Mouse (Mus musculus) hindbrain, embryonic 15.5 days (tissue): ENCODE measurements around the gene Gm45753. TPM values are rescaled to one million over a fixed set of nuclear protein-coding genes. Genes with fewer than 3 reads are reported as not detected.

Experiments used
- ATAC-seq: fragments of 200-750 bp; cut with Nextera tagmentation; 2 replicates; pipeline ENCODE4 v1.8.0; 2017; ENCODE audit warnings: low read depth, moderate number of reproducible peaks, moderate TSS enrichment; ENCODE audit not compliant: low FRiP score
- H3K27ac ChIP-seq: fragments of 300-500 bp; sonication (generic); replicated peaks from 2 replicates; pipeline ENCODE4 v1.5.1; 2015; ENCODE audit warnings: mild to moderate bottlenecking, inconsistent platforms
- H3K27me3 ChIP-seq: fragments of 300-500 bp; sonication (generic); 2 replicates; pipeline ENCODE4 v1.6.1; 2015; ENCODE audit warnings: control low read depth, inconsistent platforms
- H3K36me3 ChIP-seq: fragments of 300-500 bp; sonication (generic); 2 replicates; pipeline ENCODE4 v1.6.1; 2015; ENCODE audit warnings: control low read depth, inconsistent platforms
- H3K4me1 ChIP-seq: fragments of 300-500 bp; sonication (generic); replicated peaks from 2 replicates; pipeline ENCODE4 v1.6.1; 2015; ENCODE audit warnings: control low read depth, inconsistent platforms
- H3K4me2 ChIP-seq: fragments of 300-500 bp; sonication (generic); 2 replicates; pipeline ENCODE4 v1.6.1; 2015; ENCODE audit warnings: moderate library complexity, mild to moderate bottlenecking, inconsistent platforms
- H3K4me3 ChIP-seq: fragments of 300-500 bp; sonication (generic); 2 replicates; pipeline ENCODE4 v1.5.1; 2015; ENCODE audit warnings: mild to moderate bottlenecking, inconsistent platforms
- H3K9ac ChIP-seq: fragments of 300-500 bp; sonication (generic); 2 replicates; pipeline ENCODE4 v1.6.1; 2015; ENCODE audit warnings: inconsistent platforms
- H3K9me3 ChIP-seq: fragments of 300-500 bp; sonication (generic); 2 replicates; pipeline ENCODE4 v1.6.1; 2016; ENCODE audit warnings: control low read depth, inconsistent platforms
- WGBS: fragments of 180-500 bp; shearing (Covaris S2); methylation state at CpG from one replicate; pipeline ENCODE4 v1.1.7; 2015; 5-methylcytosine and 5-hydroxymethylcytosine counted together
- polyA plus RNA-seq: library from polyadenylated mRNA; unstranded; fragments of >200 nt; fragmentation: Nextera tagmentation; extraction: Ambion mirVana; gene quantifications from 2 replicates; pipeline ENCODE4 v1.2.1, GENCODE M21; 2015

Gm45753 gene
- polyA plus RNA-seq, 1 experiment from 2014 or later = not detected

DNA sequence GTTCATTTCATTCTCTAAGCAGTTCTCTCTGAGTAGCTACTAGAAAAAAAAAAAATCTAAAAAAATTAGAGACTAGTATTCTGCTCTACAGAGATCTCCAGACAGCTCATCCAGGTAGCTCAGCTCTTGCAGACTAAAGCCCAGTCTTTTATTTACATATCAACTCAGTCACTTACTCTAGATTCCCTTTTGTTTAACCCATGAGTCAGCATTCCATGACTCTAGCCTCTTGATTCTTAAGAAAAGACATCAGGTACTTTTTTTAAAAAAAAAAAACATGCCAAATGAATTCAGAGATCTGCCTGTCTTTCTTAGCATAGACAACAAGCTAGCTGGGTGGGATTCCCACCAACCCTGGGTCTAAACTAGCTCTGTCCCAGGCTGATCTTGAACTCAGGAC, 39.8 kb downstream of the Gm45753 start:
- H3K4me1 ChIP-seq = no peaks in the 10 kb centered on the region
- no peak overlapping the region for H3K9ac ChIP-seq
- H3K27me3 ChIP-seq = no peaks in the 10 kb centered on the region
- H3K4me3 ChIP-seq = no peak overlapping the region
- no peak overlapping the region for H3K4me2 ChIP-seq
- no peak overlapping the region for H3K27ac ChIP-seq
- no peaks in the 10 kb centered on the region for H3K9me3 ChIP-seq
- no peaks in the 10 kb centered on the region for H3K36me3 ChIP-seq
- ATAC-seq = no peak

DNA sequence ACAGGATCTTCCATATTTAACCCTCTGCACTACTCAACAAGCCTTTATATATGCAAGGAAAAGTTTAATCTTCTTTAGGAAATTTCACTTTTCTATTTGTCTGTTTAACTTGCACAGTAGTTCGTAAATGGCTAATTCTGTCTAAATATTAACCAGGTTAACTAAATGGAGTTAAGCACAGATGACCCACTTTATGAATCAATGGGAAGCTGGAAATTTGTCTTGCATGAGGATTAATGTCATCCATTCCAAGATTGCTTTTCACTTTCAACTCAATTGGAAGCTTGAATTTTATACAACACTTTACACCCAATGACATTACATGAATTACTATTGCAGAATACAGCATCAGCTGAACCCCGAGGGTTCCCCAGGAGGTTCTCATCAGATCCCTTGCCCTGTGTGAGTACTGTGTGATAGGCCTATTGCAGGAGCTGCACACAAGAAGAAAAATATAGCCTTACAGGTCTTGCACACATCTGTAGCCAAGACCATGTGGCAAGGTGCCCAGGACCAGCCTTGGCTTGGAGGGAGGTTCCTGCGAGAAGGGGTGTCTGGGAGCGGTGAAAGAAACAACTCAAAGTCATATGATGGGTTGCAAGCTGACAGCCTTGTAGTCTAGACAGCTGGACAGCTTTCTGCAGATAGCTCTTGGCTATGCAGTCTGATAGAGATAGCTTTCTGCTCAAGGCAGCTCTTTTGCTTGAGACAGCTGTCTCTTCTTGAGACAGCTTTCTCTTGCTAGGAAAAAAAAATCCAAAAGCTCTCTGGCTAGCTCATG, 40.5 kb downstream of the Gm45753 start:
- WGBS = 84% methylated on average over 4 of the region's 4 CpGs

GRCm38 (mm10) chr8:45266993-45267392, 41.3 kb downstream of the Gm45753 start:
- Histone ChIP-seq H3K27me3 (no peaks in the 10 kb centered on the region), H3K4me2 (no peak overlapping the region), H3K9me3 (no peaks in the 10 kb centered on the region), H3K27ac (no peak overlapping the region), H3K9ac (no peak overlapping the region), H3K36me3 (no peaks in the 10 kb centered on the region), H3K4me3 (no peak overlapping the region), H3K4me1 (no peaks in the 10 kb centered on the region)
- no peak for ATAC-seq
- WGBS = 58% methylated on average over 8 of the region's 8 CpGs

More for the DNA sequence above, 40.5 kb downstream of the Gm45753 start:
- no peak overlapping the region for H3K4me2 ChIP-seq
- no peaks in the 10 kb centered on the region for H3K36me3 ChIP-seq
- no peaks in the 10 kb centered on the region for H3K27me3 ChIP-seq
- ATAC-seq = no peak
- no peaks in the 10 kb centered on the region for H3K4me1 ChIP-seq
- no peak overlapping the region for H3K9ac ChIP-seq
- H3K4me3 ChIP-seq = no peak overlapping the region
- H3K9me3 ChIP-seq = no peaks in the 10 kb centered on the region
- H3K27ac ChIP-seq = no peak overlapping the region

DNA sequence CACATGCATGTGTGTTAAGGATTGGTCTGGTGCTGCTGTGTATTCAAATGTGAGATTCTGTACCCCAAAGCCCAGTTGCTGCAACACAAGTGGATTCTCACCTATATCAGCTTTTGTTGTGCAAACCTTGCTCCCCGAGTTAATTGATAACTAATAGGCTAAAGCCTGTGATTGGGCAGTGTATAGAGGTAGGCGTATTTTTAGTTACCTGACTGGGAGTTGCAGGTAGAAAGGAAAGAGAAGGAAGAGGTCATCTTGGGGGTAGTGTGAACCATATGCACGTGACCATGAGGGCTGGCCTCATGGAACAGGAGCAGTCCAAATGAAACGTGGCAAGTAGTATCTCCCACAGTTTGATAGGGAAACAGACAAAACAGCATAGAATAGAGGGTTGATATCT, 43.3 kb downstream of the Gm45753 start:
- Histone ChIP-seq H3K27me3 (no peaks in the 10 kb centered on the region), H3K4me2 (no peak overlapping the region), H3K36me3 (no peaks in the 10 kb centered on the region), H3K9ac (no peak overlapping the region), H3K27ac (no peak overlapping the region), H3K4me1 (no peaks in the 10 kb centered on the region), H3K9me3 (no peaks in the 10 kb centered on the region), H3K4me3 (no peak overlapping the region)
- no peak for ATAC-seq
- 92% methylated on average over 4 of the region's 4 CpGs for WGBS

DNA sequence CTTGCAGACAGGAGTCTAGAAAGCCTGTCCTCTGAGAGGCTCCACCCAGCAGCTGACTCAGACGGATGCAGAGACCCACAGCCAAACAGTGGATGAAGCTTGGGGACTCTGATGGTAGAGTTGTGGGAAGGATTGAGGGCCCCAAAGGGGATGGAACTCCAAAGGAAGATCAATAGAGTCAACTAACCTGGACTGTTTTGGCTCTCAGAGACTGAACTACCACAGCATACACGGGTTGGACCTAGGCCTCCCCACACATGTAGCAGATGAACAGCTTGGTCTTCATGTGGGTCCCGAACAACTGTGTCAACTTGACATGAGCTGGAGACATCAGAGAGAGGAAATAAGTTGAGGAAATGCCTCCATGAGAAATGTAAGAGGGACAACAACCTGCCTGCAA, 45.4 kb downstream of the Gm45753 start:
- H3K36me3 ChIP-seq = no peaks in the 10 kb centered on the region
- H3K4me3 ChIP-seq = no peak overlapping the region
- no peak overlapping the region for H3K9ac ChIP-seq
- no peaks in the 10 kb centered on the region for H3K27me3 ChIP-seq
- no peaks in the 10 kb centered on the region for H3K4me1 ChIP-seq
- no peak for ATAC-seq
- WGBS = 86% methylated on average over 3 of the region's 3 CpGs
- H3K9me3 ChIP-seq = no peaks in the 10 kb centered on the region
- H3K4me2 ChIP-seq = no peak overlapping the region
- no peak overlapping the region for H3K27ac ChIP-seq

GRCm38 (mm10) chr8:45261920-45262319, 46.3 kb downstream of the Gm45753 start, which contains the start of gene F11:
Gene F11 (minus strand): TSS chr8:45262031.
- no peaks in the 10 kb centered on the region for H3K27me3 ChIP-seq
- no peak within 1 kb of the TSS for H3K9ac ChIP-seq
- ATAC-seq = no peak
- 87% methylated on average over 10 of the region's 10 CpGs for WGBS
- H3K9me3 ChIP-seq = no peaks in the 10 kb centered on the region
- H3K4me1 ChIP-seq = no peaks in the 10 kb centered on the region
- no peak within 1 kb of the TSS for H3K27ac ChIP-seq
- no peaks in the 10 kb centered on the region for H3K36me3 ChIP-seq
- H3K4me2 ChIP-seq = no peak within 1 kb of the TSS
- H3K4me3 ChIP-seq = no peak within 1 kb of the TSS

DNA sequence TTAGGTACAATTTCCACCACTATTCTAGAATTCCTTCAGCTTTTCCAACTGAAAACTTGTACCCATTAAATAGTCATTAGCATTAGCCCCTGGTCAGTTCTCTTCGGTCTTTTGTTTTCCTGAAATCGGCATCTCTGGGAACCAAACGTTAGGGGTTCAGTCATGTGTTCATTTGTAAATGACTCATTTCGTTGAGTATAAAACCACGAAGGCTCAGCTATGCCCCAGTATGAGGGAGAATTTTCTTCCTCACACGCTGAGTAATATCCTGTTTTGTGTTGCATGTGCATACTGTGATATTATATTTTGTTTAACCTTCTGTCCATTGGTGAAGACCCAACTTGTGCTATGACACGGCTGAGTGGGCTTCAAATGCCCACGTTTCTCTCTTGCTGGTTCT, 49.8 kb downstream of the Gm45753 start:
- H3K4me3 ChIP-seq = no peak overlapping the region
- 71% methylated on average over 8 of the region's 8 CpGs for WGBS
- no peak for ATAC-seq

GRCm38 (mm10) chr8:45255040-45255439, 53.2 kb downstream of the Gm45753 start:
- ATAC-seq = no peak
- WGBS = 83% methylated on average over 12 of the region's 12 CpGs

More for the DNA sequence above, 49.8 kb downstream of the Gm45753 start:
- Histone ChIP-seq H3K9ac (no peak overlapping the region), H3K36me3 (no peaks in the 10 kb centered on the region), H3K4me2 (no peak overlapping the region), H3K27ac (no peak overlapping the region), H3K4me1 (no peaks in the 10 kb centered on the region), H3K9me3 (no peaks in the 10 kb centered on the region), H3K27me3 (no peaks in the 10 kb centered on the region)

DNA sequence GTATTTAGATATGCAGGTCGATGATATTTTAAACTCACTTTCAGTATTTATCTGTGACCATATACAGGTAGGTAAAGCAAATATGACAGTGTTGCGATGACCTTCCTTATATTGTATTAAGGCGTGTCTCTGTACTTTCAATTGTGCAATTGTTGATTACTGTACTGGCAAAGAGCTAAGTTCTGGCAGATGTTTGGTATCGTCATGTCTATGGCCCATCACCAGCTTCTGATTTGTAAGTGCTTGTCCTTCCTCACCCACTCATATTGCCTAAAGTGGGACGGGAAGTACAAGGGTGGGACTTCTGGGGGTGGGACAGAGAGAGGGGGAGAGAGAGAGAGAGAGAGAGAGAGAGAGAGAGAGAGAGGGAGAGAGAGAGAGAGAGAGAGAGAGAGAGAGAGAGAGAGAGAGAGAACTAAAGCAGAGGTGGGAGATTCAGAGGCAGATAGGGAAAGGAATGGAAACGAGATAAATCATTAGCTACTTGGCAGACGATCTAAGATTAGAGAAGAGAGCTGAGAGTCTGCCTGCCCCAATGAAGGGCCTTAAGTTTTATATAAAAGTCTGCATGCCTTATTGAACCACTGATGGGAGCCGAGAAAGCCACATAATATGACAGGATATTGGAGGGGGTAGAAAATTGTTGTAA, 53.9 kb downstream of the Gm45753 start:
- no peak overlapping the region for H3K9ac ChIP-seq
- no peak overlapping the region for H3K4me3 ChIP-seq
- H3K9me3 ChIP-seq = no peaks in the 10 kb centered on the region
- ATAC-seq = no peak
- WGBS = 85% methylated on average over 8 of the region's 8 CpGs
- H3K4me2 ChIP-seq = no peak overlapping the region
- H3K36me3 ChIP-seq = no peaks in the 10 kb centered on the region
- no peaks in the 10 kb centered on the region for H3K4me1 ChIP-seq
- H3K27me3 ChIP-seq = no peaks in the 10 kb centered on the region
- no peak overlapping the region for H3K27ac ChIP-seq

More at GRCm38 (mm10) chr8:45255040-45255439, 53.2 kb downstream of the Gm45753 start:
- Histone ChIP-seq H3K36me3 (no peaks in the 10 kb centered on the region), H3K4me3 (no peak overlapping the region), H3K4me1 (no peaks in the 10 kb centered on the region), H3K9me3 (no peaks in the 10 kb centered on the region), H3K4me2 (no peak overlapping the region), H3K27me3 (no peaks in the 10 kb centered on the region), H3K27ac (no peak overlapping the region), H3K9ac (no peak overlapping the region)

- Histone ChIP-seq H3K4me3 (no peak overlapping the region), H3K4me2 (no peak overlapping the region), H3K4me1 (no peaks in the 10 kb centered on the region), H3K9me3 (no peaks in the 10 kb centered on the region), H3K27me3 (no peaks in the 10 kb centered on the region), H3K36me3 (no peaks in the 10 kb centered on the region), H3K9ac (no peak overlapping the region), H3K27ac (no peak overlapping the region)
- no peak for ATAC-seq
- 97% methylated on average over 1 of the region's 1 CpGs for WGBS
These were observed 54.7 kb downstream of the Gm45753 start for GRCm38 (mm10) chr8:45253586-45253985.

DNA sequence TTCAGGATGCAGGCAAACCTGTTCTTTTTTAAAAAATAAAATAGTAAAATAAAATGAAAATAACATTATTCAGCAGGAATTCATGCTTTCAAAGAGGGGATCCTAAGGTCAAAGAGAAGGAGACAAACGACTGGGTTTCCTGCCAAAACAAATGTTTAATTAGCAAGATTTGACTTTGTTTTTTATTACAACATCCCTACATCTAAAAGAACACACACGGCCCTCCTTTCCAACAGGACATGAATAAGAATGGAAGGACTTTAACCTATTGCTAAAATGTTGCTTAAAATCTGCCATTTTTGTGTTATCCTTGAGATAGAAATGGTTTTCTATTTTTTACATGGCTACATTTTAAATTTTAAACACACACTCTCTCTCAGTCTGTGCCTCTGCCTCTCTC, 55.2 kb downstream of the Gm45753 start:
- Histone ChIP-seq H3K4me2 (no peak overlapping the region), H3K4me3 (no peak overlapping the region), H3K36me3 (no peaks in the 10 kb centered on the region), H3K4me1 (no peaks in the 10 kb centered on the region), H3K27me3 (no peaks in the 10 kb centered on the region), H3K9ac (no peak overlapping the region), H3K9me3 (no peaks in the 10 kb centered on the region), H3K27ac (no peak overlapping the region)
- ATAC-seq = no peak
- 70% methylated on average over 2 of the region's 2 CpGs for WGBS

DNA sequence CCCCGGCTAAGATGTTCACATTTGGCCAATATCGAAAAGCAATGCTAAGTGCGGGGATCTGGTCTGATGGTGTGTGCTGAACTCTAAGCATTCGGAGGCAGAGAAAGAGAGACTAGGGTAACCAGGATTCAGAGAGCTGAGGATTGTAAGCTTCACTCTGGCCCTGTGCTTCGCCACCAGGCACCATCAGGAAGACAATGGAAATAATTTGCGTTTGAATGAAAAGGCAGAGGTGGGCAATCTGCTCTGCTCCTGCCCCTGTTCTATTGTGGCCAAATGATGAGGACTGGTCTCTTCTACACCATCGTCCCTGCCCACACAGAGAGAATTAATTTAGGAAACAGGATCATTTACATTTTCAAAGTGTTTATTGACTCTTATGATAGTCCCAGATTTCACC, 62.0 kb downstream of the Gm45753 start:
- 30% methylated on average over 7 of the region's 7 CpGs for WGBS
- Histone ChIP-seq H3K9ac (no peak overlapping the region), H3K4me1 (no peaks in the 10 kb centered on the region), H3K4me2 (no peak overlapping the region), H3K4me3 (no peak overlapping the region), H3K27ac (no peak overlapping the region), H3K36me3 (no peaks in the 10 kb centered on the region), H3K27me3 (no peaks in the 10 kb centered on the region), H3K9me3 (no peaks in the 10 kb centered on the region)
- no peak for ATAC-seq
